Mouse (Mus musculus) erythroblast, embryonic 14.5 days (primary cell): ENCODE results near the gene Klk15. TPM values are rescaled to one million over a fixed set of nuclear protein-coding genes. Genes with fewer than 3 reads are reported as not detected.
"Not testable (repeated sequence)": the region's sequence is repeated elsewhere in the genome, so short reads cannot be mapped to it uniquely, and the experiment has no call there.

Source experiments
- H3K27me3 ChIP-seq: 2 replicates; pipeline ENCODE4 v1.6.1; 2012; ENCODE audit warnings: inconsistent platforms; ENCODE audit not compliant: control insufficient read depth
- H3K36me3 ChIP-seq: 2 replicates; pipeline ENCODE4 v1.6.1; 2012; ENCODE audit warnings: mild to moderate bottlenecking, inconsistent platforms; ENCODE audit not compliant: control insufficient read depth
- H3K4me1 ChIP-seq: 2 replicates; pipeline ENCODE4 v1.6.1; 2012; ENCODE audit warnings: inconsistent platforms; ENCODE audit not compliant: control insufficient read depth
- H3K4me3 ChIP-seq: replicated peaks from 2 replicates; pipeline ENCODE3; 2012; ENCODE audit warnings: moderate library complexity, mild to moderate bottlenecking, inconsistent platforms
- H3K9me3 ChIP-seq: 2 replicates; pipeline ENCODE4 v1.6.1; 2012; ENCODE audit warnings: low read length, inconsistent platforms, mixed read lengths; ENCODE audit not compliant: control insufficient read depth
- GATA1 ChIP-seq: IDR thresholded peaks from 2 replicates; pipeline ENCODE4 v1.6.1; 2012; ENCODE audit warnings: low read length, inconsistent platforms, mixed read lengths
- TAL1 ChIP-seq: IDR thresholded peaks from 3 replicates; pipeline ENCODE4 v1.6.1; 2012; ENCODE audit warnings: low read length, inconsistent platforms, mixed read lengths
- polyA plus RNA-seq: library from polyadenylated mRNA; stranded (reverse); fragments of >175 nt; gene quantifications from 2 replicates; pipeline ENCODE4 v1.2.3, GENCODE M21; 2012

Gene Klk15
- polyA plus RNA-seq, 1 experiment, result not detected

DNA sequence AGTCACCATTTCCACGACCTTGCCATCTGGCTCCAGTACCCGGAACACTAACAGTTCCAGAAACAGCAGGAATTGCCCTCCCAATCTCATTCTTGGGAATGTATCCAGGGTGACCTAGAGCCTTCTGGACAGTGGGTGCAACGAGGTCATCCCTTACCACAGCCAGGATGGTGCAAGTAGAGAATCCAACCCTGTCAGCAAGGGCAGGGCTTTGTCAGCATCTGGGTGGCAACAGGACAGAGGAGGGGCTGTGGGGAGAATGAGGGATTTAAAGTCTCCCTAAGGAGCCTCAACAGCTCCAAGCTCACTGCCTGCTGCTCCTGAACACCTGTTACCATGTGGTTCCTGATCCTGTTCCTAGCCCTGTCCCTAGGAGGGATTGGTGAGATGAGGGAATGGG lies 32.9 kb downstream of the Klk15 start, which contains the start of gene Klk1b1:
Klk1b1 (plus strand) TSS at position 301 of the 400 bp plus-strand sequence.
- H3K27me3 ChIP-seq, result no peaks in the 10 kb centered on the region
- H3K4me3 ChIP-seq, result no peak within 1 kb of the TSS
- H3K36me3 ChIP-seq, result no peaks in the 10 kb centered on the region
- H3K4me1 ChIP-seq, result no peaks in the 10 kb centered on the region
- H3K9me3 ChIP-seq, result no peaks in the 10 kb centered on the region
- no peak for TF ChIP-seq GATA1
- no peak for TF ChIP-seq TAL1

DNA sequence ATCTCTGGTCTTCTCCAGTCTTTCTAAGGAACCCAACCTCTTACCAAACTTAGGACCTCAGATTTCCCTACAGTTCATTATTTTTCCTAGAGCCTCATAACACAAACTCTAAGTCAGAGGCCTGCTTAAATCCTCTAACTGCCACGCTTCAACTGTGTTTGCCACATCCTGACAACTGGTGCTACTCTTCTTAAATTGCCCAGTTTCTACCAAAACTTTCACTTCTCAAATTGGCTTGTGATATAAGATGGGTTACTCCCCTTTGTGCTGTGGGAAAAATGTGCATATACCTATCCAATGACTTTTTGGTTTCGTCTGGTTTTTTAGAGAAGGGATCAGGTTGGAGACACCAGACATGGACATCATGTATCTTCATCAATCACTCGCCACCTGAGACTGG lies 33.5 kb downstream of the Klk15 start:
- Histone ChIP-seq H3K9me3 (no peaks in the 10 kb centered on the region), H3K27me3 (no peaks in the 10 kb centered on the region), H3K4me3 (no peak overlapping the region), H3K4me1 (no peaks in the 10 kb centered on the region), H3K36me3 (no peaks in the 10 kb centered on the region)
- TF ChIP-seq TAL1 (no peak), GATA1 (no peak)

DNA sequence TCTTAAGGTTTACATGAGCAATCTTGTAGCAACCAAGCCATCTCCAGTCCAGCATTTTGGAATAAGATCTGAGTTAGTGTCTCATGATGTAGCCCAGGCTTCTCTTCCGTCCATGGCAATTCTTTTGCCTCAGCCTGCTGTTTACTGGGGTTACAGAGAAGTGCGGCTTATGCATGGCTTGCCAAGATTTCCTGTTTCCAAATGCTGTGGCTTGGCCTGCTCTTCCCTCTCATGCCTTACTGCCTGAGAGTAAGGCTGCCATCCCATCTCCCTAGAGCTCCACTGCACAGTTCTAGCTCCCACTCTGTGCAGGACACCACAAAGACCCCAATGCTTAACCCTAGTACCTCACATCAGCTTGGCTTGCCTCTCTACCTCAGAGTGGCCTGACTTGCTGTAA lies 34.1 kb downstream of the Klk15 start:
- Histone ChIP-seq H3K4me1 (no peaks in the 10 kb centered on the region), H3K9me3 (no peaks in the 10 kb centered on the region), H3K36me3 (no peaks in the 10 kb centered on the region), H3K4me3 (no peak overlapping the region), H3K27me3 (no peaks in the 10 kb centered on the region)
- TF ChIP-seq GATA1 (no peak), TAL1 (no peak)

DNA sequence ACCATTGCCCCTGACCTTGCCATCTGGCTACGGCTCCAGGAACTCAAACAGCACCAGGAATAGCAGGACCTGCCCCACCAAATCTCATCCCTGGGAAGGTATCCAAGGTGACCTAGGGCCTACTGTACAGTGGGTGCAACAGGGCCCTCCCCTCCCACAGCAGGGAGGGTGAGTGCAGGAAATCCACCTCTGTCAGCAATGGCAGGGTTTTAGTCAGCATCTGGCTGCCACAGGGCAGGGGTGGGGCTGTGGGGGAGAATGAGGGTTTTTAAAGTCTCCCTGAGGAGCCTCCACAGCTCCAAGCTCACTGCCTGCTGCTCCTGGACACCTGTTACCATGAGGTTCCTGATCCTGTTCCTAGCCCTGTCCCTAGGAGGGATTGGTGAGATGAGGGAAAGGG lies 42.2 kb downstream of the Klk15 start, which contains the start of gene Klk1b9:
Klk1b9 (plus strand) TSS at position 301 of the 400 bp plus-strand sequence.
- not testable (repeated sequence) for H3K4me3 ChIP-seq, H3K4me1 ChIP-seq, H3K27me3 ChIP-seq, H3K36me3 ChIP-seq, H3K9me3 ChIP-seq

DNA sequence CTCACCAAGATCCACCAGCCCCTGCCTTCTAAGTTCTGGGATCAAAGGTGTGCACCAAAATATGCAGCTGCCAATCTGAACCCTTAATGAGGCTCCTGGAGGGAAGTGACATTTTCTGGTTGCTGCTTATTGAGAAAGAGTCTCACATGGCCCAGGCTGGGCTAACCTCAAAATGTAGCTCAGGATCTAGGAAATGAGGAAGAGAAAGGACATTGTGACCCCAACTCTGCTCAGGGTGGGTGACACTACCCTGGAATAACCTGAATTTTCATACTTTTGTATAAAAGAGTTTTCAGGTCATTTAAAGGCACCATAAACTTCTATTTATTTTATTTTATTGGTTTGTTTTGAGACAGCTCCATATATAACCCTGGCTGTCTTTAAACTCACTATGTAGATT lies 52.1 kb downstream of the Klk15 start:
- Histone ChIP-seq H3K36me3 (no peaks in the 10 kb centered on the region), H3K4me1 (no peaks in the 10 kb centered on the region), H3K4me3 (no peak overlapping the region), H3K27me3 (no peaks in the 10 kb centered on the region), H3K9me3 (no peaks in the 10 kb centered on the region)
- TF ChIP-seq GATA1 (no peak), TAL1 (no peak)

Other genes with a start within 250 kb of the Klk15 start
- gene Klk14, start 243.3 kb upstream of the Klk15 start, polyA plus RNA-seq, result 0.04 TPM in 1 of 2 replicates, not detected in the other
- not detected in 2 replicates for gene Klk13, start 221.2 kb upstream of the Klk15 start, polyA plus RNA-seq
- not detected in 2 replicates for gene Klk12, start 164.8 kb upstream of the Klk15 start, polyA plus RNA-seq
- gene Klk11, start 159.1 kb upstream of the Klk15 start, polyA plus RNA-seq, result not detected in 2 replicates
- gene Klk10, start 152.7 kb upstream of the Klk15 start, polyA plus RNA-seq, result not detected in 2 replicates
- not detected in 2 replicates for gene Klk9, start 141.8 kb upstream of the Klk15 start, polyA plus RNA-seq
- gene Klk8, start 136.2 kb upstream of the Klk15 start, polyA plus RNA-seq, result 0.11 and 0.12 TPM in 2 replicates
- gene Klk7, start 122.4 kb upstream of the Klk15 start, polyA plus RNA-seq, result not detected in 2 replicates
- not detected in 2 replicates for gene Klk6, start 109.2 kb upstream of the Klk15 start, polyA plus RNA-seq
- 0.05 TPM in 1 of 2 replicates, not detected in the other for gene Klk5, start 91.8 kb upstream of the Klk15 start, polyA plus RNA-seq
- not detected in 2 replicates for gene Klk4, start 52.6 kb upstream of the Klk15 start, polyA plus RNA-seq
- gene Klk1b8, start 16.9 kb downstream of the Klk15 start, polyA plus RNA-seq, result not detected in 2 replicates
- gene Klk1b1, start 33.0 kb downstream of the Klk15 start, polyA plus RNA-seq, result not detected in 2 replicates
- gene Klk1b9, start 42.3 kb downstream of the Klk15 start, polyA plus RNA-seq, result not detected in 2 replicates
- not detected in 2 replicates for gene Klk1b11, start 62.1 kb downstream of the Klk15 start, polyA plus RNA-seq
- not detected in 2 replicates for gene Klk1b26, start 78.4 kb downstream of the Klk15 start, polyA plus RNA-seq
- gene Klk1b27, start 118.5 kb downstream of the Klk15 start, polyA plus RNA-seq, result not detected in 2 replicates
- gene Klk1b21, start 168.6 kb downstream of the Klk15 start, polyA plus RNA-seq, result not detected in 2 replicates
- gene Klk1b22, start 178.9 kb downstream of the Klk15 start, polyA plus RNA-seq, result not detected in 2 replicates
- not detected in 2 replicates for gene Klk1b16, start 203.0 kb downstream of the Klk15 start, polyA plus RNA-seq